Mouse (Mus musculus): ENCODE results near the gene Nes. TPM values are rescaled to one million over a fixed set of nuclear protein-coding genes. Genes with fewer than 3 reads are reported as not detected.

The Nes gene
- polyA plus RNA-seq, 1 experiment from 2014 or later, result 14.6 TPM

GRCm38 (mm10) chr3:87944838-87945600 is 25.9 kb upstream of the Nes start:
- Histone ChIP-seq H3K9me3 (replicated peaks) (no peaks in the 10 kb centered on the region), H3K36me3 (peaks cover 51% of the 10 kb centered on the region), H3K27ac (peak overlapping the region; percentile 93), H3K4me3 (peak overlapping the region; percentile 75), H3K4me1 (peaks cover 68% of the 10 kb centered on the region), H3K27me3 (ENCODE audit: low read depth, poor library complexity, severe bottlenecking) (no peaks in the 10 kb centered on the region)
- 29% methylated on average over 4 of the region's 4 CpGs for WGBS
- DNase-seq (ENCODE audit: low spot score), result peak; percentile 49

- 6% methylated on average over 12 of the region's 12 CpGs for WGBS
- Histone ChIP-seq H3K27me3 (ENCODE audit: low read depth, poor library complexity, severe bottlenecking) (no peaks in the 10 kb centered on the region), H3K9me3 (replicated peaks) (no peaks in the 10 kb centered on the region), H3K4me3 (peak overlapping the region; percentile 75), H3K36me3 (peaks cover 44% of the 10 kb centered on the region), H3K27ac (peak overlapping the region; percentile 93), H3K4me1 (peaks cover 77% of the 10 kb centered on the region)
- peak; percentile 76 for DNase-seq (ENCODE audit: low spot score)
These were observed 24.9 kb upstream of the Nes start for GRCm38 (mm10) chr3:87945781-87946540.

- peak overlapping the region; percentile 75 for H3K4me3 ChIP-seq
- DNase-seq (ENCODE audit: low spot score), result no peak
- 7% methylated on average over 1 of the region's 1 CpGs for WGBS
- no peaks in the 10 kb centered on the region for H3K9me3 ChIP-seq (replicated peaks)
- H3K36me3 ChIP-seq, result peaks cover 44% of the 10 kb centered on the region
- H3K27ac ChIP-seq, result peak overlapping the region; percentile 93
- no peaks in the 10 kb centered on the region for H3K27me3 ChIP-seq (ENCODE audit: low read depth, poor library complexity, severe bottlenecking)
- H3K4me1 ChIP-seq, result peaks cover 83% of the 10 kb centered on the region
These were observed 24.4 kb upstream of the Nes start for GRCm38 (mm10) chr3:87946541-87946860.

GRCm38 (mm10) chr3:87947056-87947810 is 23.6 kb upstream of the Nes start:
- 1% methylated on average over 26 of the region's 26 CpGs for WGBS
- no peaks in the 10 kb centered on the region for H3K9me3 ChIP-seq (replicated peaks)
- H3K4me1 ChIP-seq, result peaks cover 90% of the 10 kb centered on the region
- H3K27me3 ChIP-seq (ENCODE audit: low read depth, poor library complexity, severe bottlenecking), result no peaks in the 10 kb centered on the region
- H3K27ac ChIP-seq, result peak overlapping the region; percentile 93
- peaks cover 44% of the 10 kb centered on the region for H3K36me3 ChIP-seq
- H3K4me3 ChIP-seq, result peak overlapping the region; percentile 75
- DNase-seq (ENCODE audit: low spot score), result peak; percentile 72

DNA sequence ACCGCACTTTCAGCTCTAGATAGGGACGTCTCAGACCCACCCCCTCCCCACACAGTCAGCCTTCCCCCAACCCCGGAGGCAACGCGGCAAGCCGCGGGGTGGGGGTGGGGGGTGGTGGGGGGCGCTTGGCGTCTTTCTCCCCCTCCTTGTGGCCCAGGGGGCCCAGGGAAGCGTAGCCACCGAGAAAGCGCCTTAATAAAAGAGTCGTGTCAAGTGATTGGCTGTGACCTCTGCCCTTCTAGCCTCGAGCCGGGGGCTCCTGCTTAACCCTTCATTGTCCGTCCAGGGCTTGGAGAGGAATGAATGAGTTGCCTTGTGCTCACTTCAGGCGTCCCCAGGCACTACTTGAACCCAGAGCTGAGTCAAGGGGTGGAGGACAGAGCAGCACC is 23.1 kb upstream of the Nes start:
- Histone ChIP-seq H3K4me1 (peaks cover 96% of the 10 kb centered on the region), H3K27me3 (ENCODE audit: low read depth, poor library complexity, severe bottlenecking) (no peaks in the 10 kb centered on the region), H3K4me3 (peak overlapping the region; percentile 75), H3K36me3 (peaks cover 45% of the 10 kb centered on the region), H3K27ac (peak overlapping the region; percentile 93), H3K9me3 (replicated peaks) (no peaks in the 10 kb centered on the region)
- peak; percentile 87 for DNase-seq (ENCODE audit: low spot score)
- 1% methylated on average over 17 of the region's 17 CpGs for WGBS

- Histone ChIP-seq H3K4me3 (peak within 1 kb of the TSS; percentile 75), H3K36me3 (peaks cover 46% of the 10 kb centered on the region), H3K9me3 (replicated peaks) (no peaks in the 10 kb centered on the region), H3K4me1 (peaks cover 93% of the 10 kb centered on the region), H3K27ac (peak within 1 kb of the TSS; percentile 93), H3K27me3 (ENCODE audit: low read depth, poor library complexity, severe bottlenecking) (no peaks in the 10 kb centered on the region)
- WGBS, result under 1% methylated on average over 35 of the region's 35 CpGs
- DNase-seq (ENCODE audit: low spot score), result peak; percentile 91
These were observed 22.3 kb upstream of the Nes start, which contains the start of gene Crabp2 for GRCm38 (mm10) chr3:87948378-87949265. Gene Crabp2, plus strand, starts transcription at chr3:87948666.

DNA sequence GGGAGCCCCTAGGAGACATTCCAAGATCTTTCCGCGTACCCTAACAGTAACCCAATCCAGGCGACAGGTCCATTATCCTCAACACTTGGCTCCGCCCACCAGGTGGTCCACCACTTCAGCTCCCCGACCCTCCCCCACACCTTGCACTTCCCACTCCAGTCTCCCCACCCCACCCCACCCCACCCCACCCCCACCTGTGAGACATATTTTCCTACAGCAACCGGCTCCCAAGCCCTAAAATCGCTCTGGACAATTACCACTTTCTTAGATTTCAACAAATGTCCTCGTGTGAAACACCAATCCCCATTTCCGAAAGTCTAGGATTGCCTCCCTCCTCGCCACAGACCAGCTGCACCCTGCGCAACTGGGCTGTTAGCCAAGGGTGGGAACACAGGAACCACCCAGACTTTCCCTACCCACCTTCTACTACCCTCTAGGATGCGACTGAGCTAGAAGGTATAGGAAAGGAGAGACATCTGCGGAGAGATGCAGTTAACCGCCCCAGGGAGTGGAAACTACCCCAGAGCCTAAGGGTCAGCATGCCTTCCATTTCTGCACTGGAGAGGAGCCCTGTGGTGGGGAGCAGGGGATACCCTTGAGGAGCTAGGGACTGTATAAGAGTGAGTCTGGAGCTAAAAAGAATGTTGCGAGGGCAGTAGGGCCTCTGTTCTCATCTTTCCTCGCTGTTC is 21.5 kb upstream of the Nes start:
- Histone ChIP-seq H3K27ac (peak overlapping the region; percentile 93), H3K4me1 (peaks cover 85% of the 10 kb centered on the region), H3K4me3 (peak overlapping the region; percentile 75), H3K9me3 (replicated peaks) (no peaks in the 10 kb centered on the region), H3K36me3 (peaks cover 47% of the 10 kb centered on the region), H3K27me3 (ENCODE audit: low read depth, poor library complexity, severe bottlenecking) (no peaks in the 10 kb centered on the region)
- WGBS, result under 1% methylated on average over 16 of the region's 16 CpGs
- DNase-seq (ENCODE audit: low spot score), result peak; percentile 53

GRCm38 (mm10) chr3:87949955-87950515 is 20.8 kb upstream of the Nes start:
- peak; percentile 61 for DNase-seq (ENCODE audit: low spot score)
- H3K36me3 ChIP-seq, result peaks cover 48% of the 10 kb centered on the region
- WGBS, result 4% methylated on average over 13 of the region's 13 CpGs
- peak overlapping the region; percentile 75 for H3K4me3 ChIP-seq
- H3K9me3 ChIP-seq (replicated peaks), result no peaks in the 10 kb centered on the region
- H3K4me1 ChIP-seq, result peaks cover 79% of the 10 kb centered on the region
- H3K27me3 ChIP-seq (ENCODE audit: low read depth, poor library complexity, severe bottlenecking), result no peaks in the 10 kb centered on the region
- peak overlapping the region; percentile 93 for H3K27ac ChIP-seq

DNA sequence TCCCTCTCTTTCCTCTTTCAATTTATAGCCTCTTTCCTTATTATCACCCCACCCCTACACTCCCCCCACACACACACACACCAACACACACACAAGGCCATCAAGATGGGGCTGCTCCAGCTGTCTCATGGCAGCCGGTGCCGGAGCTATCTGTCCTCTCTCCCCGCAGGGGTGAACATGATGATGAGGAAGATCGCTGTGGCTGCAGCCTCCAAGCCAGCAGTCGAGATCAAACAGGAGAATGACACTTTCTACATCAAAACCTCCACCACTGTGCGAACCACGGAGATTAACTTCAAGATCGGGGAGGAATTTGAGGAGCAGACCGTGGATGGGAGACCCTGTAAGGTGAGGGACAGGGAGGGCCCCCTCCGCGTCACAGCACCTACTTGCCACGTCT is 18.9 kb upstream of the Nes start:
- peaks cover 47% of the 10 kb centered on the region for H3K36me3 ChIP-seq
- peak overlapping the region; percentile 75 for H3K4me3 ChIP-seq
- peak overlapping the region; percentile 57 for H3K27ac ChIP-seq
- peaks cover 62% of the 10 kb centered on the region for H3K4me1 ChIP-seq
- 15% methylated on average over 12 of the region's 12 CpGs for WGBS
- H3K27me3 ChIP-seq (ENCODE audit: low read depth, poor library complexity, severe bottlenecking), result no peaks in the 10 kb centered on the region
- H3K9me3 ChIP-seq (replicated peaks), result no peaks in the 10 kb centered on the region
- DNase-seq (ENCODE audit: low spot score), result no peak

- H3K4me1 ChIP-seq, result peaks cover 60% of the 10 kb centered on the region
- peak overlapping the region; percentile 57 for H3K27ac ChIP-seq
- no peaks in the 10 kb centered on the region for H3K27me3 ChIP-seq (ENCODE audit: low read depth, poor library complexity, severe bottlenecking)
- peak overlapping the region; percentile 75 for H3K4me3 ChIP-seq
- peak; percentile 41 for DNase-seq (ENCODE audit: low spot score)
- WGBS, result 3% methylated on average over 5 of the region's 5 CpGs
- no peaks in the 10 kb centered on the region for H3K9me3 ChIP-seq (replicated peaks)
- peaks cover 47% of the 10 kb centered on the region for H3K36me3 ChIP-seq
These were observed 18.4 kb upstream of the Nes start for GRCm38 (mm10) chr3:87952440-87952839.

DNA sequence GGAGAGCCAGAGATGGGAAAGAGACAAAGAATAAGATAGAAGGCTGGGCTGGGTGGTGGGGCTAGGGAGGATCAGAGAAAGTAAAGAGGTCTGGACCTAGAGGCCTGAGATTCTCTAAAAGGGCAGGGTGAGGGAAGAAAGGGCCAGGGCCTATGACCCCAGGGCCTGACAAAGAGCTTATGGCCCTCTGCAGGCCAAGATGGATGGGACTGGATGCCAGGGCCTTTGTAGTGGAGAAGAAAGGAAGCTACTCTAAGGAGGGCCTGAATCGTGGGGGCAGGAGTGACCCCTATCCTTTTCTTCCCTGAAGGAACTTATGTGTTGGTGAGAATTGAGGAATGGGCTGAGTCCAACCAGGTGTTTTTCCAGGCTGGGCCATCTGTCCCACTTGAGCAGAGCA is 12.8 kb upstream of the Nes start:
- H3K4me1 ChIP-seq, result peaks cover 39% of the 10 kb centered on the region
- H3K4me3 ChIP-seq, result no peak overlapping the region
- peaks cover 23% of the 10 kb centered on the region for H3K36me3 ChIP-seq
- no peak for DNase-seq (ENCODE audit: low spot score)
- 4% methylated on average over 1 of the region's 1 CpGs for WGBS
- no peaks in the 10 kb centered on the region for H3K9me3 ChIP-seq (replicated peaks)
- peak overlapping the region; percentile 71 for H3K27ac ChIP-seq
- H3K27me3 ChIP-seq (ENCODE audit: low read depth, poor library complexity, severe bottlenecking), result no peaks in the 10 kb centered on the region

Measured in limb, embryonic 10.5 days (tissue).